Mouse (Mus musculus) CH12F3 (cell line): Measurements from ENCODE around the gene Brpf3.
"Not testable (repeated sequence)": the region's sequence is repeated elsewhere in the genome, so short reads cannot be mapped to it uniquely, and the experiment has no call there.

Source experiments
- in situ Hi-C: fragments of 300-500 bp; cut with MboI; formaldehyde crosslinking; loops from 2 replicates; pipeline ENCODE4 v1.14.3; 2020; ENCODE audit warnings: low sequenced_read_pairs

The Brpf3 gene

GRCm38 (mm10) chr17:28825359-28826041 lies 24.6 kb downstream of the Brpf3 start:
- in situ Hi-C loops = no loop called here

- in situ Hi-C loops = no loop called here
These were observed 26.9 kb downstream of the Brpf3 start for GRCm38 (mm10) chr17:28827665-28828231.

- in situ Hi-C loops = no loop called here
These were observed 28.2 kb downstream of the Brpf3 start for GRCm38 (mm10) chr17:28829120-28829519.

- in situ Hi-C loops = no loop called here
These were observed 30.2 kb downstream of the Brpf3 start for GRCm38 (mm10) chr17:28831065-28831464.

- in situ Hi-C loops = no loop called here
These were observed 31.1 kb downstream of the Brpf3 start for GRCm38 (mm10) chr17:28832040-28832439.

- in situ Hi-C loops = no loop called here
These were observed 32.0 kb downstream of the Brpf3 start for GRCm38 (mm10) chr17:28832875-28833274.

GRCm38 (mm10) chr17:28834676-28835075 lies 33.8 kb downstream of the Brpf3 start:
- in situ Hi-C loops = no loop called here

GRCm38 (mm10) chr17:28837840-28838239 lies 37.0 kb downstream of the Brpf3 start:
- in situ Hi-C loops = no loop called here

GRCm38 (mm10) chr17:28841947-28842346 lies 41.1 kb downstream of the Brpf3 start:
- in situ Hi-C loops = not testable (repeated sequence)

GRCm38 (mm10) chr17:28843665-28844064 lies 42.8 kb downstream of the Brpf3 start:
- in situ Hi-C loops = no loop called here

- in situ Hi-C loops = no loop called here
These were observed 46.2 kb downstream of the Brpf3 start for GRCm38 (mm10) chr17:28846974-28847617.

GRCm38 (mm10) chr17:28850511-28850910 lies 49.6 kb downstream of the Brpf3 start:
- in situ Hi-C loops = no loop called here

- in situ Hi-C loops = no loop called here
These were observed 53.5 kb downstream of the Brpf3 start for GRCm38 (mm10) chr17:28854377-28854776.

- in situ Hi-C loops = no loop called here
These were observed 54.4 kb downstream of the Brpf3 start for GRCm38 (mm10) chr17:28855166-28855885.

GRCm38 (mm10) chr17:28856030-28856429 lies 55.1 kb downstream of the Brpf3 start:
- in situ Hi-C loops = no loop called here

- in situ Hi-C loops = no loop called here
These were observed 57.3 kb downstream of the Brpf3 start, which contains the start of gene Pnpla1 for GRCm38 (mm10) chr17:28858205-28858604. Gene Pnpla1, plus strand, starts transcription at chr17:28858411.

GRCm38 (mm10) chr17:28863926-28864325 lies 63.0 kb downstream of the Brpf3 start:
- in situ Hi-C loops = no loop called here

GRCm38 (mm10) chr17:28864464-28864863 lies 63.6 kb downstream of the Brpf3 start:
- in situ Hi-C loops = no loop called here

- in situ Hi-C loops = no loop called here
These were observed 66.0 kb downstream of the Brpf3 start for GRCm38 (mm10) chr17:28866921-28867320.

GRCm38 (mm10) chr17:28867381-28867780 lies 66.5 kb downstream of the Brpf3 start:
- in situ Hi-C loops = no loop called here

GRCm38 (mm10) chr17:28869412-28870110 lies 68.7 kb downstream of the Brpf3 start:
- in situ Hi-C loops = no loop called here
